Mouse (Mus musculus): ENCODE results near the gene Mapkapk2.

The Mapkapk2 gene

DNA sequence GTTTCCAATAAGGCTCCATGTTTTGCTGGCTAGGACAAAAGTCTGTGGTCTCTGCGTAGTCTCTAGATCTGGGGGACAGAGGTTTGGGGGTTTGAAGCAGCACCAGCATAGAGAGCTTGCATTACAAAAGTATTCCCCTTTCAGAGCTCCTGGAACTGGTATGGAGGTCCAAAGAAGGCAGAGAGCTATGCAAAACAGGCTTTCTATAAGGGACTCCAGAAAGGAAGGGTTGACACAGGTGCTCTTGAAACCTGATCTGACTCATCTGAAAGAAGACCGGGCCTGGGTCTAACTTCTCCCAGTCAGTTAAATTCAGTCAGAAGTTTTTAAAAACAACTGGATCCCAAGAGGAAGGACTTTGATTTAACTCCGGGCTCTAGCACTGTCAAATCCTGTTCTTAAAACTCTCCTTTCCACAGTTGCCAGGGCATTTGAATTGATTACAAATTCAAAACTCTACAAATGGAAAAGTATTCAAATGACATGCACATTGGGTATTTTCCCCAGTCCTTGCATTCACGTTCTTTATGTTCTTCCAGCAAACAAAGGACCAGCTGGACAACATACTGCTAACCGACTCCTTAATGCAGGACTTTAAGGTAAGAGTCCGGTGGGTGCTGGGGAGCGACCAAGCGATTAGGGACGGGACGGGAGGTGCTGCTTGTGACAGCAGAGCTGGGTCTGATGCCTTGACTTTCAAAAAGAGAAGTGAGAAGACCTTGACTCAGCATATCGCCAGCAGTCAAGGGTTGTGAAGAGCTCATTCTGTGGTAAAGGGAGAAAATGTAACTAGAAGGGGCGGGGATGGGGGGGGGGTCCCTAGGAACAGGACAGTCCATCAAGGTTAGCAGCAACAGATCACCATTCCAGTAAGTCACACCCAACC is 77.0 kb downstream of the Mapkapk2 start:
- no peak for DNase-seq (ENCODE audit: low spot score)

DNA sequence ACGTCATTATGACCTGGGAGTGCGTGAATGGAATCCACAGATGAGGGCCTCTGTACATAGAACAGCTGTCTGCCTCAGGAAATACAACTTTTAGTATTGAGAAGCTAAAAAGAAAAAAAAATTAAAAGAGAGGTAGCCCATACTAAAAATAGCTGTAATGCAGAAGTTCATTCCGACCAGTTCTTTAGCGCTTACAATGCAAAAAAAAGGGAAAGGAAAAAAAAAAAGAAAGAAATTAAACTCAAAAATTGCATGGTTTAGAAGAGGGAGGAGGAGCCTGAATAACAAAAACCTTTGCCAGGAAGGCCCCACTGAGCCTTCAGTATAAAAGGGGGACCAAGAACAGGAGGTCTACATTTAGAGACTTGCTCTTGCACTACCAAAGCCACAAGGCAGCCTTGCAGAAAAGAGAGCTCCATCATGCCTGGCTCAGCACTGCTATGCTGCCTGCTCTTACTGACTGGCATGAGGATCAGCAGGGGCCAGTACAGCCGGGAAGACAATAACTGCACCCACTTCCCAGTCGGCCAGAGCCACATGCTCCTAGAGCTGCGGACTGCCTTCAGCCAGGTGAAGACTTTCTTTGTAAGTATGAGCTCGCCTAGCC is 78.0 kb downstream of the Mapkapk2 start, which contains the start of gene Il10:
Gene Il10, plus strand, starts transcription at position 354 of the 607 bp plus-strand sequence.
- no peak for DNase-seq (ENCODE audit: low spot score)

DNA sequence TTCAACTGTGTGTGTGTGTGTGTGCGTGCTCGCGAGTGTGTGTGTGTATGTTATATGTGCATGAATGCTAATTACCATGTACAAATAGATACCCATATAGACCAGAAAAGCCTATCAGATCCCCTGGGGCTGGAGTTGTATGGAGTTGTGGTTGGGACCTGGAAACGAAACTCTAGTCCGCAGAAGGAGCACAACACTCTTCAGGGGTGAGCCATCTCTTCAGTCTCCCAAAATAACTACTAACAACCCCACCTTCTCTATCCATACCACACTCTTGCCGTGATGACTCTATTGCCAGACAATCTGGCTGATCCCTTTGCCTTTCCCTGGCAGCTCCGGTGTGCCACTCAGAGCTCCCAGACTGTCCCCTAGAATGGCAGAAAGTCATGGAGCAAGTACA is 81.7 kb downstream of the Mapkapk2 start:
- DNase-seq (ENCODE audit: low spot score) = no peak

DNA sequence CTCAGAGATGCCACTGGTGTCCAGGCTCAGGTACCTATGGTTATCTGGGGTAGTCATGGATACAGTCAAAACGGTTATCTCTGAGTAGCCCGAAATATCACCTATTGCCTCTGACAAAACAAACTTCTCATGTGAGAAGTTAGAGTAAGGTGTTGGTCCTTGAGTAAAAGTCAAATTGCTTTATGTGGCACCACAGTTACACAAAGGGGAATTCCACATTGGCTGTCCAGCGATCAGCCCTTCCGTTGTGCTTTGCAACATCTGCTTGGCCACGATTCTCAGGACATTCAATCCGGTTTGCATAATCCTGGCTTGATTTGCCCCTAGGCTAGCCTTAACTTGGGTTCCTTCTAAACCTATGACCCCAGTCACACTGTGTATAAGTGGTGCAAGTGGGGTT is 82.3 kb downstream of the Mapkapk2 start:
- DNase-seq (ENCODE audit: low spot score) = no peak

DNA sequence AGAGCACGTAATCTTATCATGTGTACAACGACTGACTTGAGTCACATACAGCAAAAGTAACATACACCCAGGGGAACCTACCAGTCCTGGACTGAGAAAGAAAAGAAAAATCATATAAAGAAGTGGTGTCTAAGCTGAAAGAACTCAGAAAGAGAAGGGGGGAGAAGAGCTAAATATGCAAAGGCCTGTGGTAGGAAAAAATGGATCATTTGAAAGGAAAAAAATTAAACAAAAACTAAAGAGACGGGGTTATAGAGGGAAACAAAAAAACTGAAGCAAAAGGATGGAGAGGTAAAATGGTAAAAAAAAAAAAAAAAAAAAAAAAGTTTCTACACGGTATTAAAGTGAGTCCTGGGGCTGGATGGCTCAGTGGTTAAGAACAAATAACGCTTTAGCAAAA is 83.7 kb downstream of the Mapkapk2 start:
- DNase-seq (ENCODE audit: low spot score) = no peak

DNA sequence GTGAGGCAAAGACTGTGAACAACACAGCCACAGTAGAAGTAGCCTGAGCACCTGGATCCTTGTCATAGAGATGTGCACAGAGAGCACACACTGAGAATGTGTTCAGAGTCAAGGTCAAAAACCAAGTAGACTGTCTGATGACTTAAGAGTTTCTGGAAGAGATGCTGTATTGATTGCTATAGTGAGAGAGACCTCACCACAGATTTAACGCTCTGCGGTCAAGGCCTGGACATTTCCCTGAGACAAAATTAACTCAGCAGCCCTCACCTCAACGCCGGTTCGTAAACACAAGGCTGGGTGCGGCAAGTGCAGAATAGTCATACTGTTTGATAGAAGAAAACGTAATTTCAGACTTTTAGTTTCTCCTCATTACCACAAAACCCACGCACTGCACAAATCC is 85.1 kb downstream of the Mapkapk2 start:
- no peak for DNase-seq (ENCODE audit: low spot score)

DNA sequence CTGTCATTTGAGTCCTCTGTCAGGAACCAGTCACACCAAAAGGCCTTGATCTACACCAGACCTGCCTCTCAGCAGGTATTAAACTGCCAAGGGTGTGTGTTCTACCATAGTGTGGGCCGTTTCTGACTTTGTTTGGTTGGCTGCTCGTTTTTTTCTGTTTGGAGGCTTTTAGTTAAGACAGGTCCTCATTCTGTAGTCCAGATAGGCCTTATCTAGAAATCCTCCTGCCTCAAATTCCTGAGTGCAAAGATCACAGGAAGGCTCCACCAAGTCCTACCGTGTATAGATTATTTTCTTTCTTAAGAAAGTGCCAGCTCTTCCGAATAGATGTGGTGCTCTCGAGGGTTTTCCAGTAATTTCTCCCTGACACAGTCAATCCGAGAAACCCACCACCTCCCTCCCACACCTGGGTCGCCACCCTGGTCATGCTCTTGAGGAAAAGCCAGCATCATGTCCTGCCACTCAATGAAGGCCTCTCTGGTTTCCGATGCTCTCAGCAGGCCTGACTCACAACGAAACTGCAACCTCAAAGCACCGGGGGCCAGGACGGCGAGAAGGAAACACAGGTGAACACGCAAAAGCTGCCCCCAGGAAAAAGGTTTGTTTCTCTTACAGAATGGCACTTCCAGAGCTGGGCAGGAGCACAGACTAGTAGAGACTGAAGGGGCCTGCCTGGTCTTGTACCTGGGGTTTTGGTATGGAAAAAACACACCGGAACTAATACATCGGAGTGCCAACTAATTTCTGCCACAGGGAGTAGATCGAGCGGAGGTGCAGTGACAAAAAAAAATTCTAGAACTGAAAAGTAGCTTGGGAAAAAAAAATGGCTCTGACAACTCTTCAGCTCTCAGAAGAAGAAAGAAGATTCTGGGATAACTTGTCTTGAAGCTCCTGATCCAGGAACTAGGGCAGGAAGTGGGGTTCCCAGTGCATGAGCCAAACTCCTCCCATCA is 87.1 kb downstream of the Mapkapk2 start:
- DNase-seq (ENCODE audit: low spot score) = no peak

DNA sequence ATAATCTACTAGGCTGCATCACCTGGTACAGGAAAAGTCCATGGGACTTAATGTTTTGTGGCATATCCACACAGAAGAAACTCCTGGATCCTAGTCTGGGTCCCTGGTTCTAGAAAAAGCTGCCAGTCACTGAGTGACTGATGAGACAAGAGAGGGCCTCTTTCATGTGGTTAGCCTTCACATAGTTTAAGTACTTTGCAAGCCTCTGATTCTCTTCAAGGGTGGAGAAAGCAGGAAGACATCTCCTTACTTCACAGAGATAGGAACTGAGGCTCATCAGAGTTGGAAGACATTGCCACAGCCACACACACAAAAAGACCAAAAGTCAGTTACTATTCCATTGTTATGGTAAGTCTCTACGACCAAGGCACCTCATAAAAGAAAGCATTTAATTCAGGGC is 91.6 kb downstream of the Mapkapk2 start:
- no peak for DNase-seq (ENCODE audit: low spot score)

Data from c-Kit-positive CD71-positive TER-119-positive erythroid progenitor cells, embryonic 14.5 days (primary cell).